Mouse (Mus musculus): ENCODE data around the gene Unc13c. TPM values are rescaled to one million over a fixed set of nuclear protein-coding genes. Genes with fewer than 3 reads are reported as not detected.

Gene Unc13c
- polyA plus RNA-seq, 1 experiment from 2014 or later: 0.43 TPM

- no peak overlapping the region for H3K4me2 ChIP-seq (replicated peaks)
- ATAC-seq (ENCODE audit: insufficient number of reproducible peaks, low FRiP score, low TSS enrichment, low read depth): no peak
- no peaks in the 10 kb centered on the region for H3K4me1 ChIP-seq
- no peaks in the 10 kb centered on the region for H3K9me3 ChIP-seq (replicated peaks)
- no peaks in the 10 kb centered on the region for H3K36me3 ChIP-seq
- H3K4me3 ChIP-seq (replicated peaks): no peak overlapping the region
- no peak overlapping the region for H3K9ac ChIP-seq
- no peak overlapping the region for H3K27ac ChIP-seq (replicated peaks)
- H3K27me3 ChIP-seq: no peaks in the 10 kb centered on the region
- WGBS: 81% methylated on average over 4 of the region's 4 CpGs
Observed at GRCm38 (mm10) chr9:73724776-73725175, 244.0 kb downstream of the Unc13c start.

- no peaks in the 10 kb centered on the region for H3K4me1 ChIP-seq
- no peaks in the 10 kb centered on the region for H3K9me3 ChIP-seq (replicated peaks)
- no peak for ATAC-seq (ENCODE audit: insufficient number of reproducible peaks, low FRiP score, low TSS enrichment, low read depth)
- no peaks in the 10 kb centered on the region for H3K27me3 ChIP-seq
- H3K4me3 ChIP-seq (replicated peaks): no peak overlapping the region
- no peak overlapping the region for H3K27ac ChIP-seq (replicated peaks)
- no peaks in the 10 kb centered on the region for H3K36me3 ChIP-seq
- no peak overlapping the region for H3K9ac ChIP-seq
- 39% methylated on average over 4 of the region's 4 CpGs for WGBS
- no peak overlapping the region for H3K4me2 ChIP-seq (replicated peaks)
Observed at GRCm38 (mm10) chr9:73713508-73713907, 255.3 kb downstream of the Unc13c start.

- Histone ChIP-seq H3K9ac (no peak overlapping the region), H3K27me3 (no peaks in the 10 kb centered on the region), H3K27ac (replicated peaks) (no peak overlapping the region), H3K9me3 (replicated peaks) (no peaks in the 10 kb centered on the region), H3K36me3 (no peaks in the 10 kb centered on the region), H3K4me3 (replicated peaks) (no peak overlapping the region), H3K4me1 (no peaks in the 10 kb centered on the region), H3K4me2 (replicated peaks) (no peak overlapping the region)
- 48% methylated on average over 2 of the region's 2 CpGs for WGBS
- no peak for ATAC-seq (ENCODE audit: insufficient number of reproducible peaks, low FRiP score, low TSS enrichment, low read depth)
Observed at GRCm38 (mm10) chr9:73697103-73697502, 271.7 kb downstream of the Unc13c start.

GRCm38 (mm10) chr9:73681580-73681979 lies 287.2 kb downstream of the Unc13c start:
- Histone ChIP-seq H3K4me2 (replicated peaks) (no peak overlapping the region), H3K9ac (no peak overlapping the region), H3K27me3 (no peaks in the 10 kb centered on the region), H3K36me3 (no peaks in the 10 kb centered on the region), H3K9me3 (replicated peaks) (no peaks in the 10 kb centered on the region), H3K4me3 (replicated peaks) (no peak overlapping the region), H3K27ac (replicated peaks) (no peak overlapping the region), H3K4me1 (no peaks in the 10 kb centered on the region)
- no peak for ATAC-seq (ENCODE audit: insufficient number of reproducible peaks, low FRiP score, low TSS enrichment, low read depth)
- WGBS: 79% methylated on average over 2 of the region's 2 CpGs

GRCm38 (mm10) chr9:73680545-73681495 lies 287.9 kb downstream of the Unc13c start:
- no peaks in the 10 kb centered on the region for H3K36me3 ChIP-seq
- no peaks in the 10 kb centered on the region for H3K27me3 ChIP-seq
- no peak overlapping the region for H3K27ac ChIP-seq (replicated peaks)
- 76% methylated on average over 13 of the region's 13 CpGs for WGBS
- no peaks in the 10 kb centered on the region for H3K9me3 ChIP-seq (replicated peaks)
- H3K9ac ChIP-seq: no peak overlapping the region
- no peak overlapping the region for H3K4me3 ChIP-seq (replicated peaks)
- H3K4me2 ChIP-seq (replicated peaks): no peak overlapping the region
- no peak for ATAC-seq (ENCODE audit: insufficient number of reproducible peaks, low FRiP score, low TSS enrichment, low read depth)
- H3K4me1 ChIP-seq: no peaks in the 10 kb centered on the region

GRCm38 (mm10) chr9:73671656-73672212 lies 297.0 kb downstream of the Unc13c start:
- no peaks in the 10 kb centered on the region for H3K36me3 ChIP-seq
- WGBS: 73% methylated on average over 6 of the region's 6 CpGs
- H3K4me3 ChIP-seq (replicated peaks): no peak overlapping the region
- ATAC-seq (ENCODE audit: insufficient number of reproducible peaks, low FRiP score, low TSS enrichment, low read depth): no peak
- no peak overlapping the region for H3K27ac ChIP-seq (replicated peaks)
- H3K27me3 ChIP-seq: no peaks in the 10 kb centered on the region
- no peak overlapping the region for H3K4me2 ChIP-seq (replicated peaks)
- no peaks in the 10 kb centered on the region for H3K4me1 ChIP-seq
- H3K9me3 ChIP-seq (replicated peaks): no peaks in the 10 kb centered on the region
- H3K9ac ChIP-seq: no peak overlapping the region

GRCm38 (mm10) chr9:73670040-73670439 lies 298.7 kb downstream of the Unc13c start:
- H3K9me3 ChIP-seq (replicated peaks): no peaks in the 10 kb centered on the region
- 84% methylated on average over 2 of the region's 2 CpGs for WGBS
- no peaks in the 10 kb centered on the region for H3K4me1 ChIP-seq
- H3K9ac ChIP-seq: no peak overlapping the region
- H3K36me3 ChIP-seq: no peaks in the 10 kb centered on the region
- no peak overlapping the region for H3K27ac ChIP-seq (replicated peaks)
- H3K4me3 ChIP-seq (replicated peaks): no peak overlapping the region
- no peaks in the 10 kb centered on the region for H3K27me3 ChIP-seq
- H3K4me2 ChIP-seq (replicated peaks): no peak overlapping the region
- ATAC-seq (ENCODE audit: insufficient number of reproducible peaks, low FRiP score, low TSS enrichment, low read depth): no peak

- Histone ChIP-seq H3K27ac (replicated peaks) (no peak overlapping the region), H3K9me3 (replicated peaks) (no peaks in the 10 kb centered on the region), H3K27me3 (no peaks in the 10 kb centered on the region), H3K9ac (no peak overlapping the region), H3K36me3 (no peaks in the 10 kb centered on the region), H3K4me1 (no peaks in the 10 kb centered on the region), H3K4me2 (replicated peaks) (no peak overlapping the region), H3K4me3 (replicated peaks) (no peak overlapping the region)
- 74% methylated on average over 7 of the region's 7 CpGs for WGBS
- no peak for ATAC-seq (ENCODE audit: insufficient number of reproducible peaks, low FRiP score, low TSS enrichment, low read depth)
Observed at GRCm38 (mm10) chr9:73662839-73663238, 305.9 kb downstream of the Unc13c start.

GRCm38 (mm10) chr9:73649088-73649487 lies 319.7 kb downstream of the Unc13c start:
- Histone ChIP-seq H3K27ac (replicated peaks) (no peak overlapping the region), H3K4me3 (replicated peaks) (no peak overlapping the region), H3K36me3 (no peaks in the 10 kb centered on the region), H3K9ac (no peak overlapping the region), H3K9me3 (replicated peaks) (no peaks in the 10 kb centered on the region), H3K4me1 (no peaks in the 10 kb centered on the region), H3K27me3 (no peaks in the 10 kb centered on the region), H3K4me2 (replicated peaks) (no peak overlapping the region)
- no peak for ATAC-seq (ENCODE audit: insufficient number of reproducible peaks, low FRiP score, low TSS enrichment, low read depth)
- WGBS: 96% methylated on average over 1 of the region's 1 CpGs

GRCm38 (mm10) chr9:73638119-73638518 lies 330.6 kb downstream of the Unc13c start:
- no peak overlapping the region for H3K27ac ChIP-seq (replicated peaks)
- H3K36me3 ChIP-seq: no peaks in the 10 kb centered on the region
- no peaks in the 10 kb centered on the region for H3K4me1 ChIP-seq
- H3K9me3 ChIP-seq (replicated peaks): no peaks in the 10 kb centered on the region
- ATAC-seq (ENCODE audit: insufficient number of reproducible peaks, low FRiP score, low TSS enrichment, low read depth): no peak
- no peak overlapping the region for H3K4me3 ChIP-seq (replicated peaks)
- H3K27me3 ChIP-seq: no peaks in the 10 kb centered on the region
- no peak overlapping the region for H3K4me2 ChIP-seq (replicated peaks)
- H3K9ac ChIP-seq: no peak overlapping the region
- WGBS: 92% methylated on average over 1 of the region's 1 CpGs

- no peak for ATAC-seq (ENCODE audit: insufficient number of reproducible peaks, low FRiP score, low TSS enrichment, low read depth)
- no peaks in the 10 kb centered on the region for H3K9me3 ChIP-seq (replicated peaks)
- H3K27me3 ChIP-seq: no peaks in the 10 kb centered on the region
- no peak overlapping the region for H3K27ac ChIP-seq (replicated peaks)
- H3K4me3 ChIP-seq (replicated peaks): no peak overlapping the region
- H3K36me3 ChIP-seq: no peaks in the 10 kb centered on the region
- H3K9ac ChIP-seq: no peak overlapping the region
- no peaks in the 10 kb centered on the region for H3K4me1 ChIP-seq
- 68% methylated on average over 1 of the region's 1 CpGs for whole genome bisulfite sequencing
- no peak overlapping the region for H3K4me2 ChIP-seq (replicated peaks)
Observed at GRCm38 (mm10) chr9:73625171-73625570, 343.6 kb downstream of the Unc13c start.

Measured in embryonic facial prominence, embryonic 15.5 days (tissue).